Mouse (Mus musculus): ENCODE measurements around the gene Dand5. TPM values are rescaled to one million over a fixed set of nuclear protein-coding genes. Genes with fewer than 3 reads are reported as not detected.

The Dand5 gene
- total RNA-seq, 2 experiments from 2014 or later, result 8.3 to 9.9 TPM

GRCm38 (mm10) chr8:84786801-84787467 is 35.7 kb downstream of the Dand5 start:
- intact Hi-C loops (cut with DNase I), result no loop called here
- DNase-seq, result no peak

- peak; percentile 71 to 77 for DNase-seq
- intact Hi-C loops (cut with DNase I), result no loop called here
These were observed 36.6 kb downstream of the Dand5 start for GRCm38 (mm10) chr8:84785756-84786677.

GRCm38 (mm10) chr8:84785506-84785755 is 37.2 kb downstream of the Dand5 start:
- DNase-seq, result no peak
- intact Hi-C loops (cut with DNase I), result no loop called here

GRCm38 (mm10) chr8:84784681-84785505 is 37.7 kb downstream of the Dand5 start:
- intact Hi-C loops (cut with DNase I), result no loop called here
- DNase-seq, result peak in 1 of 2 experiments; percentile 46

- DNase-seq, result peak; percentile 53 to 58
- intact Hi-C loops (cut with DNase I), result no loop called here
These were observed 38.6 kb downstream of the Dand5 start for GRCm38 (mm10) chr8:84783919-84784581.

- intact Hi-C loops (cut with DNase I), result no loop called here
- DNase-seq, result no peak
These were observed 39.3 kb downstream of the Dand5 start for GRCm38 (mm10) chr8:84783198-84783918.

GRCm38 (mm10) chr8:84782680-84783079 is 39.9 kb downstream of the Dand5 start:
- intact Hi-C loops (cut with DNase I), result no loop called here
- DNase-seq, result peak in 1 of 2 experiments; percentile 45

- DNase-seq, result peak in 1 of 2 experiments; percentile 26
These were observed 40.7 kb downstream of the Dand5 start for GRCm38 (mm10) chr8:84781686-84782505.

GRCm38 (mm10) chr8:84780949-84781680 is 41.5 kb downstream of the Dand5 start:
- intact Hi-C loops (cut with DNase I), result loop anchor here (2.0 kb wide), 1 partner anchor 18 kb away; no protein-coding TSS in a partner anchor
- peak in 1 of 2 experiments; percentile 20 for DNase-seq

More at GRCm38 (mm10) chr8:84781686-84782505, 40.7 kb downstream of the Dand5 start:
- intact Hi-C loops (cut with DNase I), result loop anchor here (2.0 kb wide), 1 partner anchor 17 kb away; no protein-coding TSS in a partner anchor

GRCm38 (mm10) chr8:84780225-84780555 is 42.4 kb downstream of the Dand5 start:
- DNase-seq, result no peak
- intact Hi-C loops (cut with DNase I), result loop anchor here (2.0 kb wide), 1 partner anchor 19 kb away; no protein-coding TSS in a partner anchor

- intact Hi-C loops (cut with DNase I), result loop anchor here (2.0 kb wide), 1 partner anchor 19 kb away; no protein-coding TSS in a partner anchor
- DNase-seq, result peak in 1 of 2 experiments; percentile 25
These were observed 43.0 kb downstream of the Dand5 start for GRCm38 (mm10) chr8:84779519-84780224.

GRCm38 (mm10) chr8:84778638-84779380 is 43.8 kb downstream of the Dand5 start:
- DNase-seq, result peak in 1 of 2 experiments; percentile 22
- intact Hi-C loops (cut with DNase I), result no loop called here

- intact Hi-C loops (cut with DNase I), result no loop called here
- DNase-seq, result peak in 1 of 2 experiments; percentile 22
These were observed 44.6 kb downstream of the Dand5 start for GRCm38 (mm10) chr8:84777899-84778637.

GRCm38 (mm10) chr8:84776569-84776968 is 46.1 kb downstream of the Dand5 start:
- no peak for DNase-seq
- intact Hi-C loops (cut with DNase I), result no loop called here

- intact Hi-C loops (cut with DNase I), result no loop called here
These were observed 47.0 kb downstream of the Dand5 start for GRCm38 (mm10) chr8:84775621-84776113.

More at GRCm38 (mm10) chr8:84775621-84776113, 47.0 kb downstream of the Dand5 start:
- DNase-seq, result peak in 1 of 2 experiments; percentile 50
